Mouse (Mus musculus): ENCODE results near the gene Kcnd2.

DNA sequence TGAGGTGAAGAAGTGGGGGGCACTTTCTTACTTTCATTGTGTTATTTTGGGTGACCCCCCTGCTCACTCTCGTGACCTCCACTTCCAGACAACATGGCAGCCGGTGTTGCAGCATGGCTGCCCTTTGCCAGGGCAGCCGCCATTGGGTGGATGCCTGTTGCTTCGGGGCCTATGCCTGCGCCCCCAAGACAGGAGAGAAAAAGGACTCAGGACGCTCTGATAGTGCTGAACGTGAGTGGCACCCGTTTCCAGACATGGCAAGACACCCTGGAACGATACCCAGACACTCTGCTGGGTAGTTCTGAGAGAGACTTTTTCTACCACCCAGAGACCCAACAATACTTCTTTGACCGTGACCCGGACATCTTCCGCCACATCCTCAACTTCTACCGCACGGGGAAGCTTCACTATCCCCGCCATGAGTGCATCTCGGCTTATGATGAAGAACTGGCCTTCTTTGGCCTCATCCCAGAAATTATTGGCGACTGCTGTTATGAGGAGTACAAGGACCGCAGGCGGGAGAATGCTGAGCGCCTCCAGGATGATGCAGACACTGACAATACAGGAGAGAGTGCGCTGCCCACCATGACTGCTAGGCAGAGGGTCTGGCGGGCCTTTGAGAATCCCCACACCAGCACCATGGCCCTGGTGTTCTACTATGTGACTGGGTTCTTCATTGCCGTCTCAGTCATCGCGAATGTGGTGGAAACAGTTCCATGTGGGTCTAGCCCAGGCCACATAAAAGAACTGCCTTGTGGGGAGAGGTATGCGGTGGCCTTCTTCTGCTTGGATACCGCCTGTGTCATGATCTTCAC, 1.1 kb downstream of the Kcnd2 start:
- no peak for TF ChIP-seq CTCF (IDR thresholded peaks at IDR 0.05; ENCODE audit: control insufficient read depth, insufficient read depth, low read length)
- TF ChIP-seq POLR2A (IDR thresholded peaks at IDR 0.05; ENCODE audit: borderline replicate concordance, control insufficient read depth, low read depth, low read length) = no peak

Measured in bone marrow, adult 2 months (tissue).